In genomic region chr11:20660111-20661097, GRCm38 (mm10) we compare ENCODE assay signal across 22 mouse cellular contexts.
DNase-seq lines count a peak whose midpoint lies in the region; ATAC-seq lines count a peak whose summit lies in the region.
"Had no signal": no experiment of that assay in that cellular context is flagged by ENCODE, and none has a peak within 500 bp of the region (broad histone marks: within the 10 kb centered on the region; RNA-seq: fewer than 3 reads in every experiment).

No protein-coding gene starts in this region.

- no peak overlapping the region for H3K4me2 ChIP-seq in kidney, embryonic 16.5 days (replicated peaks; ENCODE audit: low read depth, low read length)
- H3K4me2 ChIP-seq in midbrain, embryonic 15.5 days, result no peak overlapping the region
- no peak overlapping the region for H3K4me2 ChIP-seq in lung, embryonic 15.5 days
- H3K4me2 ChIP-seq: embryonic facial prominence, embryonic 13.5 days; hindbrain, embryonic 15.5 days; limb, embryonic 13.5 days; midbrain, embryonic 13.5 days; neural tube, embryonic 15.5 days had no signal

- H3K36me3 ChIP-seq in kidney, embryonic 16.5 days (ENCODE audit: insufficient read depth, low read length), result no peaks in the 10 kb centered on the region
- H3K36me3 ChIP-seq in midbrain, embryonic 10.5 days, result no peaks in the 10 kb centered on the region
- no peaks in the 10 kb centered on the region for H3K36me3 ChIP-seq in midbrain, embryonic 15.5 days (replicated peaks)
- H3K36me3 ChIP-seq in lung, embryonic 15.5 days, result no peaks in the 10 kb centered on the region
- H3K36me3 ChIP-seq: embryonic facial prominence, embryonic 13.5 days; hindbrain, embryonic 15.5 days; limb, embryonic 13.5 days; midbrain, embryonic 13.5 days; neural tube, embryonic 15.5 days had no signal

- peak; percentile 55 for DNase-seq in kidney, adult 11 months
- DNase-seq in midbrain, embryonic 10.5 days (ENCODE audit: low spot score), result no peak
- DNase-seq in thymus, postnatal 25 days, result no peak
- DNase-seq in adrenal gland, postnatal 4 days (ENCODE audit: low spot score in 2 of 2), result no peak
- no peak for DNase-seq in frontal cortex, postnatal 14 days (ENCODE audit: low spot score in 2 of 2)
- DNase-seq: adrenal gland, postnatal 36 days; cerebellum, adult 8-10 months; gastrocnemius, postnatal 25 days; heart, postnatal 14 days; thymus, postnatal 36 days had no signal

- H3K27me3 ChIP-seq in kidney, embryonic 16.5 days (ENCODE audit: insufficient read depth, low read length), result no peaks in the 10 kb centered on the region
- no peaks in the 10 kb centered on the region for H3K27me3 ChIP-seq in midbrain, embryonic 10.5 days (ENCODE audit: low read depth, poor library complexity, severe bottlenecking)
- no peaks in the 10 kb centered on the region for H3K27me3 ChIP-seq in midbrain, embryonic 15.5 days (replicated peaks)
- H3K27me3 ChIP-seq in lung, embryonic 15.5 days, result no peaks in the 10 kb centered on the region
- H3K27me3 ChIP-seq: embryonic facial prominence, embryonic 13.5 days; hindbrain, embryonic 15.5 days; limb, embryonic 13.5 days; midbrain, embryonic 13.5 days; neural tube, embryonic 15.5 days had no signal

- H3K27ac ChIP-seq in kidney, embryonic 16.5 days (ENCODE audit: low read length), result no peak overlapping the region
- peak overlapping the region; percentile 94 for H3K27ac ChIP-seq in midbrain, embryonic 10.5 days (replicated peaks)
- no peak overlapping the region for H3K27ac ChIP-seq in midbrain, embryonic 15.5 days
- H3K27ac ChIP-seq in lung, embryonic 15.5 days, result peak overlapping the region; percentile 76
- H3K27ac ChIP-seq: limb, embryonic 13.5 days; macrophage; midbrain, embryonic 13.5 days; neural tube, embryonic 15.5 days; stomach, postnatal 0 days had no signal

- 74% methylated on average over 14 of the region's 14 CpGs for WGBS in kidney, embryonic 16.5 days
- 76% methylated on average over 14 of the region's 14 CpGs for WGBS in midbrain, embryonic 10.5 days
- 86% methylated on average over 14 of the region's 14 CpGs for WGBS in midbrain, embryonic 15.5 days
- WGBS in lung, embryonic 15.5 days, result 55% methylated on average over 14 of the region's 14 CpGs

- ATAC-seq in kidney, embryonic 16.5 days (ENCODE audit: low FRiP score, low TSS enrichment), result no peak
- no peak for ATAC-seq in midbrain, embryonic 15.5 days (replicated peaks)
- 0 out of 2 replicates have a peak, but pooled peaks have one; percentile 20 for ATAC-seq in lung, embryonic 15.5 days (ENCODE audit: borderline replicate concordance, extremely low read depth, low FRiP score, low TSS enrichment)
- ATAC-seq: intestine, postnatal 0 days; midbrain, embryonic 13.5 days had no signal

- H3K4me1 ChIP-seq in kidney, embryonic 16.5 days (ENCODE audit: insufficient read depth, low read length), result peaks cover 13% of the 10 kb centered on the region
- H3K4me1 ChIP-seq in midbrain, embryonic 10.5 days, result peaks cover 82% of the 10 kb centered on the region
- H3K4me1 ChIP-seq in midbrain, embryonic 15.5 days, result peaks cover 27% of the 10 kb centered on the region
- peaks cover 54% of the 10 kb centered on the region for H3K4me1 ChIP-seq in lung, embryonic 15.5 days

- no peak overlapping the region for H3K9ac ChIP-seq in kidney, embryonic 16.5 days (replicated peaks; ENCODE audit: low read length)
- no peak overlapping the region for H3K9ac ChIP-seq in midbrain, embryonic 15.5 days
- no peak overlapping the region for H3K9ac ChIP-seq in lung, embryonic 15.5 days
- H3K9ac ChIP-seq: embryonic facial prominence, embryonic 13.5 days; hindbrain, embryonic 15.5 days; limb, embryonic 13.5 days; midbrain, embryonic 13.5 days; neural tube, embryonic 15.5 days had no signal

- H3K4me3 ChIP-seq in kidney, embryonic 16.5 days (ENCODE audit: low read length), result no peak overlapping the region
- no peak overlapping the region for H3K4me3 ChIP-seq in midbrain, embryonic 10.5 days
- no peak overlapping the region for H3K4me3 ChIP-seq in midbrain, embryonic 15.5 days
- H3K4me3 ChIP-seq in lung, embryonic 15.5 days, result no peak overlapping the region
- H3K4me3 ChIP-seq: embryonic facial prominence, embryonic 13.5 days; hindbrain, embryonic 15.5 days; limb, embryonic 13.5 days; midbrain, embryonic 13.5 days; myocyte; neural tube, embryonic 15.5 days had no signal

- no peaks in the 10 kb centered on the region for H3K9me3 ChIP-seq in kidney, embryonic 16.5 days (ENCODE audit: low read length)
- H3K9me3 ChIP-seq in midbrain, embryonic 10.5 days (replicated peaks), result no peaks in the 10 kb centered on the region
- no peaks in the 10 kb centered on the region for H3K9me3 ChIP-seq in midbrain, embryonic 15.5 days
- H3K9me3 ChIP-seq in lung, embryonic 15.5 days, result no peaks in the 10 kb centered on the region
- H3K9me3 ChIP-seq: embryonic facial prominence, embryonic 13.5 days; hindbrain, embryonic 15.5 days; limb, embryonic 13.5 days; midbrain, embryonic 13.5 days; neural tube, embryonic 15.5 days had no signal

Comparison
In these comparisons a context has a peak if more than half of its experiments do, and no peak if none do; other contexts are left out.
1. H3K27ac ChIP-seq: peak in midbrain, embryonic 10.5 days (single experiment) and lung, embryonic 15.5 days (single experiment); none in kidney, embryonic 16.5 days (single experiment) and midbrain, embryonic 15.5 days (single experiment).